Mouse (Mus musculus): Measurements from ENCODE around the gene Bloc1s6.

DNA sequence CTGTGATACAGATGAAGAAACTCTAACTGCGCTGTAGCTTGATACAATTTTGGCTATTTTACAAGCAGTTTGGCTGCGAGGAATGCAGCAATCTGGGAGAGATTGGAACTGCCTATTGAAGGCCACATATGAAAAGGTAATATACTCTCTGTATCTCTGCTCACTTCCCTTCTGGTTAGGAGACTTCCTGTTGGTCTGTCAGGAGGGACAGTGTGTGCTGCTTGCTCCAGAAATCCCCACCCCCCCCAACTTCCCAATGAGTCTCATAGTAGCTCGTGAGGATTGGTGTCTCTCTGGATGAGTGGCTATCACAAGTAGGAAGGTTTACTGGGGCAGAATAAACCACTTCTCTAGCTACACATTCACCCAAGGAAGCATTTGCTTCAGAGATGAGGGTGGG is 24.7 kb downstream of the Bloc1s6 start:
- no peak for TF ChIP-seq CTCF (IDR thresholded peaks at IDR 0.05; ENCODE audit: insufficient read depth, low read length)
- no peak for TF ChIP-seq POLR2A (IDR thresholded peaks at IDR 0.05; ENCODE audit: borderline replicate concordance, extremely low read depth, low read depth, low read length)

Measured in lung, adult 2 months (tissue).